Mouse (Mus musculus) embryonic fibroblast, embryonic 13.5 days (primary cell): ENCODE measurements around the gene Snx14.

Experiments used
- CTCF ChIP-seq: IDR thresholded peaks from 2 replicates; pipeline ENCODE4 v1.5.1; 2011; ENCODE audit warnings: mild to moderate bottlenecking, control low read depth, low read length, moderate library complexity, borderline replicate concordance; ENCODE audit not compliant: insufficient read depth
- POLR2A ChIP-seq: IDR thresholded peaks from 2 replicates; pipeline ENCODE4 v1.6.1; 2011; ENCODE audit warnings: low read depth, mild to moderate bottlenecking, control low read depth, low read length, moderate library complexity

DNA sequence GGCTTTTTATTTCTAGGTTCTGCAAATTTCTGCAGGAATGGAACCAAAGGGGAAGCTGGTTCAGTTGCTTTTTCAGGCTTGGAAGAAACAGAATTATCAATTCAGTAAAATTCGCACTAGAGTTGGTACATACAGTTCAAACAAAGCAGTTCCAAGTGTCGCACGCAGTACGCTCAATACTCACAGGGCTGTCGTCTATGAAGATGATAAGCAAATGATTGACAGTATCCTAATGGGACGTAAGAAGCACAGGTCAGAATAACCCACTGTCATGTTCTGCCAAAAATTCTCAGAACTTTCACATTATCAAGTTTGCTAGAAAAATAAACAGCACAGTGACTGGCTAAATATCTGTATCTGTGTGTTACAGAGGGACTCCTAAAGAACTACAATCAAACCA, 34.2 kb downstream of the Snx14 start:
- TF ChIP-seq POLR2A, result no peak
- no peak for TF ChIP-seq CTCF
